Mouse (Mus musculus) embryonic fibroblast, embryonic 13.5 days (primary cell): Measurements from ENCODE around the gene Cacna2d3. TPM values are rescaled to one million over a fixed set of nuclear protein-coding genes. Genes with fewer than 3 reads are reported as not detected.

Experiments used
- H3K27ac ChIP-seq: 2 replicates; pipeline ENCODE4 v1.5.1; 2012; ENCODE audit warnings: low read length, control low read depth, inconsistent platforms; ENCODE audit not compliant: insufficient read depth
- H3K4me1 ChIP-seq: 2 replicates; pipeline ENCODE4 v1.6.1; 2011; ENCODE audit warnings: low read length; ENCODE audit not compliant: control insufficient read depth, insufficient read depth
- H3K4me3 ChIP-seq: 2 replicates; pipeline ENCODE4 v1.5.1; 2011; ENCODE audit warnings: mild to moderate bottlenecking, control low read depth, low read length; ENCODE audit not compliant: insufficient read depth
- CTCF ChIP-seq: IDR thresholded peaks from 2 replicates; pipeline ENCODE4 v1.5.1; 2011; ENCODE audit warnings: mild to moderate bottlenecking, control low read depth, low read length, moderate library complexity, borderline replicate concordance; ENCODE audit not compliant: insufficient read depth
- POLR2A ChIP-seq: IDR thresholded peaks from 2 replicates; pipeline ENCODE4 v1.6.1; 2011; ENCODE audit warnings: low read depth, mild to moderate bottlenecking, control low read depth, low read length, moderate library complexity
- polyA plus RNA-seq: library from polyadenylated mRNA; stranded (reverse); fragments of >200 nt; gene quantifications from 2 replicates; pipeline ENCODE4 v1.2.4, GENCODE M21; 2011; ENCODE audit warnings: low read depth; ENCODE audit not compliant: missing spikeins, insufficient read length

Cacna2d3 gene
- polyA plus RNA-seq, 1 experiment: 5.3 TPM

DNA sequence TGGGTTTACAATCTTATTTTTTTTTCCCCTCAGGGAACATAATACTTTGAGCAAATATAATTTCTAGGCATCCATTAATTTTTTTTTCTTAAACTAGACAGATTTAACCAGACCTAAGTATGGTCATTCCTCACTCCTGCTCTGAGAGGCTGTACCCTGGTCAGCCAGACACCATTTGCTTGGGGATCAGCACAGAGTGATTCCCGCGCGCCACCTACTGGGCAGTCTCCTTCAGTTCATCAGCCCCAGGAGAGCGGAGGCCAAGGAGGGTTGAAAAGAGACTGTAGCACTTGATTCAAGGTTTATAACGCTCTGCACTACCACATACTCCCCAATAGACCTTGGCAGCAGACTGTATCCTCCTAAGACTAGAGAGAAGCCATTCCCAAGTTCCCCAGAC lies 631.6 kb downstream of the Cacna2d3 start:
- TF ChIP-seq CTCF (peak; percentile 88), POLR2A (no peak)
- Histone ChIP-seq H3K27ac (no peak overlapping the region), H3K4me3 (no peak overlapping the region), H3K4me1 (no peaks in the 10 kb centered on the region)

DNA sequence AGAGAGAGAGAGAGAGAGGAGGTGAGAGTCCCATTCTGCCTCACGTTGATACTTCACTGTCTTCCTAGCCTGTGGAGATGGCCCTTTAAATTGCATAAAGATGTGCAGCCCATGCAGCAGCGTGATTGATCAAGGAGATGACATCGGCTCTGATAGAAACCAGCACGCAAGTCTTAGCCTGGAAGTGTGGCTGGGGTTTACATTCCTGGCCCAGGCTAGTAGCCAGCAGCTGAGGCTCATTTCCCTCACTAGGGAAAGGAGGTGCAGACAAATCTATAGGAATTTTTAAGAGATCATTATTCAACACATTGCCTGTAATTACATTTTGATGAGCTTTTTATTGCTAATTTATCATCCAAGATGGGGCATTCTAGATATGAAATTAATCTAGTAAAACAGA lies 635.1 kb downstream of the Cacna2d3 start:
- H3K4me3 ChIP-seq: no peak overlapping the region
- H3K27ac ChIP-seq: no peak overlapping the region
- TF ChIP-seq CTCF: no peak
- no peak for TF ChIP-seq POLR2A
- H3K4me1 ChIP-seq: no peaks in the 10 kb centered on the region

DNA sequence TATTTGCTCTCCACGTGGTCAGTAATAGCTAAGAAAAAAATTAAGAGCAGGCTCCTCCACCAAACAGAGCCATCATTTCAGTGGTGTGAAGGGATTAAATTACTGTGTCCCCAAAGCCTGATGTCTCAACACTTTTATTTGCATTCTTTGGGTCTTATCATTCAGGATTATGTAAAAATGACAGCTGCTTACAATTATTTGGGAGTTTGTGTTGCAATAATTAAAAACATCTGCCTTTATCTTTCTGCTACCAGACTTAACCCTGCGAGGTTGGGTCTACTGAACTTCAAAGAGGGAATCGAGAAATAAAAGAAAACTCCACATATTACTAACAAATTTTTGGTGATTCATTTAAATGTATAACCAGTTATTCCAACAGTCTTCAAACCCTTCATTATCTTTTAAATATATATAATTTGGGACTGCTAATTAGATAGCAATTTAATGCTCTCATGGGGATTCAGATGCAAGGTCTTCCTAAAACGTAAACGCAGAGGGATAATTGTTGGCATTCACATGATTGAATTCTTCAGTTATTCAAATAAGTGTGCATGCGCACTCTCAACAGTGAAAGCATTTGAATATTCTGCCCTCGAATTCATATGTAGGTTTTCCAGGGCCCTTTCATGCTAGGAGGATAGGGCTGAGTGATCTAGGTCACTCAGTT lies 636.0 kb downstream of the Cacna2d3 start:
- Histone ChIP-seq H3K4me3 (no peak overlapping the region), H3K4me1 (no peaks in the 10 kb centered on the region), H3K27ac (no peak overlapping the region)
- TF ChIP-seq POLR2A: no peak
- no peak for TF ChIP-seq CTCF

DNA sequence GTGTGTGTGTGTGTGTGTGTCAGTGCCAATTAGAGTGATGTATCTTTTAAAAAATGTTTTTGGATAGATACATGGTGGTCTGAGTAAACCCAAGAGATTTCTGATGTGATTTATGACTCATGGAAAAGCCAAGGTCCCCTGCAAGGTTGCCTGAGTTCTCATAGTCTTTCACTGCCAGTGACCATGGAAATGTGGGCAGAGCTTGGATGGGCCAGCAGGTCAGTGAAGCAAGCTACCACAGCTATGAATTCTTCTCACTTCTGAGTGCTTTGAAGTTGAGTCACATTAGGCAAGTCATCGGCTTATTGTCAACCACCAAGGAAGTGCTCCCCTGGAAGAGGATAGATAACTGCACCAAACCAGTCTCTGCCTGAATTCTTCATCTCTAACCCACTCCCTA lies 639.5 kb downstream of the Cacna2d3 start:
- Histone ChIP-seq H3K4me1 (no peaks in the 10 kb centered on the region), H3K27ac (peak overlapping the region; percentile 17; the same call in 1 of the 2 replicates), H3K4me3 (no peak overlapping the region)
- no peak for TF ChIP-seq POLR2A
- no peak for TF ChIP-seq CTCF

DNA sequence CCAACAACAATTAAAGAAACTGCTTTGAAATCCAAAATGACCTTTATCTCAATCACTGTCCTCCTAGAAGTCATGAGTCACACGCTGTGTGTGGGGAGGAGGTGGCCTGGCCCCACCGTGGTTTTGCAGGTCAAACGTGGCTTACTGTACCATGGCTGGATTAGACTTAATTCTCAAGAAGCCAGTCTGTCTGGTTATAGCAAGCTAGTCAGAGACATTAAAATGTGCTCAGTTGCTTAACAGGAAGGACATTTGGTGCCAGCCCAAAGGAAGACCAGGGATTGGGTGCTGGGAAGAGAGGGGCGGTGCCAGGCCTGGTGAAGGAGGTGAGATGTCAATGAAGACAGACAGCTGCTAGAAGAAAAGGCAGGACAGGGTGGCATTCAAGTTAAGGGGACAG lies 641.0 kb downstream of the Cacna2d3 start:
- no peak for TF ChIP-seq CTCF
- no peak for TF ChIP-seq POLR2A
- Histone ChIP-seq H3K4me3 (no peak overlapping the region), H3K27ac (no peak overlapping the region), H3K4me1 (no peaks in the 10 kb centered on the region)

DNA sequence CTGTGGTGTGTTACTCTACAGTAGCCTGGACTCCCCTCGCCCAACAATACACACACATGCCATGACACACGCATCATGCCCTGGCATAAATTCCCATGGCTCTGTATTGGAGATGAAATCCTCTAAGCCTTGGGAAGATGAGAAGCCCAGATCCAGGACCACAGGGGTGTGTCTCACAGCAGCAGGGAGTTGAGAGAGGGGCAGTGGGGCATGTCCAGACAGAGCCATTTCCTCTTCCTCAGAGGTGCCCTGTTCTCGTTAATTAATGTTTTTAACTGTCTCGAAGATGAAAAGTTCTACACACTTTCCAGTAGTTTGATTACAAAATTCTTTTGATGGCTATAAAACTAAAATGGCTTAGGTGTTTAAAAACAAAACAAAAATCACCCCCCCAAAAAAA lies 641.4 kb downstream of the Cacna2d3 start:
- Histone ChIP-seq H3K4me3 (no peak overlapping the region), H3K4me1 (no peaks in the 10 kb centered on the region), H3K27ac (no peak overlapping the region)
- no peak for TF ChIP-seq POLR2A
- no peak for TF ChIP-seq CTCF

DNA sequence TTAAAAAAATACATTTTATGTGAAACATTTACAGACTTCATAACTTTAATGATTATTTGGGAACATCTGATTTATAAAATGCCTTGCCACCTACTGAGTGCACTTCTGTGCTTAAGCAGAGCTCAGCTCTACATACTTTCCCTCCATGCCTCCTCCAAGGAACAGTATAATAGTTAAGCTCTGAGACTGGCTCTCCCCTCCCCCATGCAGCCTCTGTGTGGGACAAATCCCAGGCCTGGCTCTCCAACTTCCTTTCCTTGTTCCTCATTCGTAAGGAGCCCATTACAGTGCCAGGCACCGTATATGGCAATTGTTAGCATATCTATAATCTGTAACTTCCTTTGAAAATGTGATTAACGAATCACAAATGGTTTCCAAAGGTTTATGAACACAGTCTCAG lies 644.2 kb downstream of the Cacna2d3 start:
- Histone ChIP-seq H3K4me3 (no peak overlapping the region), H3K27ac (no peak overlapping the region), H3K4me1 (0 out of 2 replicates have a peak, but pooled peaks cover 2% of the 10 kb centered on the region)
- TF ChIP-seq POLR2A: no peak

DNA sequence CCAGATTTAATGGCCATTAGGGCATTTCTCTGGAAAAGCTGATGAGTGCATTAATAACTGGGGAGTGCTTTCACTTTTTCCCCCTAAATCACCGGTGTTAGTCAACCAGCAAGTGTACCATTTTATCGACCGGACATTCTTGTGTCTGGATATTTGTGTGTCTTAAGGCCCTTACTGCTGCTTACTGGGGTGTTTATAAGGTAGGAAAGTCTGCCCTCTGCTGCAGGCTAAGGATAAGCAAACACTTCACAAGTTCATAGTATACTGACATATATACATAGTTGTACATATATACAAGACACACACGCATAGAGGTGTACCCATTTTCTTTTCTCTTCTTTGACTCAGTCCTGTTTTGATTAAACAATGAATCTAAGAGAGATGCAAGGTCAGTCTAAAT lies 647.9 kb downstream of the Cacna2d3 start:
- TF ChIP-seq CTCF (no peak), POLR2A (no peak)
- Histone ChIP-seq H3K4me3 (no peak overlapping the region), H3K4me1 (peaks cover 2% of the 10 kb centered on the region; the same call in 1 of the 2 replicates), H3K27ac (no peak overlapping the region)

DNA sequence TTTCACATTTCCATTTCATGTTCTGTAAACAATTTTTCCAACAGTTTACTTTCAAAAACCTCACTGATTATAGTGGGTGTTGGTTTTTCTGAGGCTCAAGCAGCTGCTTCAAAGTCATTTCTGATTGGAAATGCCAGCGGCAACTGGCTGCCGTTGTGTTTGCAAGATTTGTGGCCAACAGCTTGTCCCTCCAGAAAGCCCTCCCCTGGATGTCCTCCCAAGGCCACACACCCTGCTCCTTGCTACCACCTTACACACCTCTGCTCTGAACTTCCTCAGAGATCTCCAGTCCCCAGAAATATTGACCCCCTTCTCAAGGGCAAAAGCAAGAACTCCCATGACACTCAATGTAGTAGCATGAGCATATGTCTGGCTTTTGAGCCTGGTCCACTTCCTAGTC lies 659.0 kb downstream of the Cacna2d3 start:
- no peak for TF ChIP-seq POLR2A
- TF ChIP-seq CTCF: no peak
- Histone ChIP-seq H3K4me1 (no peaks in the 10 kb centered on the region), H3K27ac (no peak overlapping the region), H3K4me3 (no peak overlapping the region)

DNA sequence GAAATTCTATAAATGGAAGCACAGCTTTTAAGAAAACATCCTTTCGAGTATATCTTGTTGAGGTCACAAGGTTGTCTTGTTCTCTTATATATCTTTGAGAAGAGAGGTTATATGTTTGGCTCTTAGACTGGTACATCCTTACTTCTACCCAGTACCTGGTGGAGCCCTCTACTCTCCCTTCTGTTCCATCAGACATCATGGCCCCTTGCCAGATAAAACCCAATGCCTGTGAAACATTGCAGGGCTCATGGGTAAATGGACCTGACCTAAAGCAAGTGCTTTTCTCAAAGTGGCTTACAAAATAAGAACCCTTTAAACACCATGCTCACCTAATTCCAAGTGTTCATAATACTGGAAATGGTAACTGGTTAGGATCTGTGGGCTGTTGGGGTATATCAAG lies 660.2 kb downstream of the Cacna2d3 start:
- Histone ChIP-seq H3K27ac (no peak overlapping the region), H3K4me1 (no peaks in the 10 kb centered on the region), H3K4me3 (no peak overlapping the region)
- TF ChIP-seq POLR2A: no peak
- TF ChIP-seq CTCF: no peak

DNA sequence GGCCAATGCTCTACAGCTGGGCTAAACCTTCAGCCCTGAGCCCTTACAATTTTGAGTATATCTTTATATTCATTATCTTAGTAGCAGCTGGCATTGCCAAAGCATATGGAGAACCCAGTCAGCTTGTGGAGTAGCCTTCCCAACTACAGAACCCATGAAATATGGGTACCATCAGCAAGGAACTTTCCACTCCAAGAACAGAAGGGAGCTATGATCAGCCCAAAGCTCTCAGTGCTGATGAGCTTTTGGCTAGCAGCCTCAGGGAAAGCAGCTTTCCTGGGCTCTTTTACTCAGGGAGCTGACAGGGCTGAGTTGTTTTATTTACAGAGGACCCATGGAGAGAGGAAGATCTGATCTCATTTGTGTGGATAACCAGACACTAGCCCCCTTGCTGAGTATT lies 661.0 kb downstream of the Cacna2d3 start:
- H3K4me3 ChIP-seq: no peak overlapping the region
- no peaks in the 10 kb centered on the region for H3K4me1 ChIP-seq
- no peak overlapping the region for H3K27ac ChIP-seq
- no peak for TF ChIP-seq CTCF
